Mouse (Mus musculus): ENCODE data around the gene Cd38. TPM values are rescaled to one million over a fixed set of nuclear protein-coding genes. Genes with fewer than 3 reads are reported as not detected.

Cd38 gene
- polyA plus RNA-seq, 1 experiment, result 0.40 TPM

- H3K4me3 ChIP-seq (ENCODE audit: control insufficient read depth, low read depth, low read length), result no peak overlapping the region
- H3K36me3 ChIP-seq (ENCODE audit: control insufficient read depth, insufficient read depth, low read length), result no peaks in the 10 kb centered on the region
- no peaks in the 10 kb centered on the region for H3K4me1 ChIP-seq (ENCODE audit: control insufficient read depth, insufficient read depth, low read length)
- TF ChIP-seq CTCF (IDR thresholded peaks at IDR 0.05; ENCODE audit: control insufficient read depth, insufficient read depth, insufficient replicate concordance, low read depth, low read length) (no peak), POLR2A (IDR thresholded peaks at IDR 0.05; ENCODE audit: control insufficient read depth, low read depth, low read length) (no peak)
- no peak overlapping the region for H3K27ac ChIP-seq (ENCODE audit: control insufficient read depth, insufficient read depth, low read depth, low read length)
- no peaks in the 10 kb centered on the region for H3K27me3 ChIP-seq (ENCODE audit: control insufficient read depth, insufficient read depth, low read length)
Observed at GRCm38 (mm10) chr5:43933269-43933668, 64.9 kb downstream of the Cd38 start.

- H3K27ac ChIP-seq (ENCODE audit: control insufficient read depth, insufficient read depth, low read depth, low read length), result no peak overlapping the region
- H3K36me3 ChIP-seq (ENCODE audit: control insufficient read depth, insufficient read depth, low read length), result no peaks in the 10 kb centered on the region
- H3K27me3 ChIP-seq (ENCODE audit: control insufficient read depth, insufficient read depth, low read length), result no peaks in the 10 kb centered on the region
- TF ChIP-seq CTCF (IDR thresholded peaks at IDR 0.05; ENCODE audit: control insufficient read depth, insufficient read depth, insufficient replicate concordance, low read depth, low read length), result no peak
- no peak for TF ChIP-seq POLR2A (IDR thresholded peaks at IDR 0.05; ENCODE audit: control insufficient read depth, low read depth, low read length)
- no peak overlapping the region for H3K4me3 ChIP-seq (ENCODE audit: control insufficient read depth, low read depth, low read length)
- peaks cover 3% of the 10 kb centered on the region for H3K4me1 ChIP-seq (ENCODE audit: control insufficient read depth, insufficient read depth, low read length)
Observed at GRCm38 (mm10) chr5:43947330-43947977, 79.1 kb downstream of the Cd38 start.

- no peak overlapping the region for H3K27ac ChIP-seq (ENCODE audit: control insufficient read depth, insufficient read depth, low read depth, low read length)
- TF ChIP-seq CTCF (IDR thresholded peaks at IDR 0.05; ENCODE audit: control insufficient read depth, insufficient read depth, insufficient replicate concordance, low read depth, low read length) (no peak), POLR2A (IDR thresholded peaks at IDR 0.05; ENCODE audit: control insufficient read depth, low read depth, low read length) (no peak)
- H3K36me3 ChIP-seq (ENCODE audit: control insufficient read depth, insufficient read depth, low read length), result no peaks in the 10 kb centered on the region
Observed at GRCm38 (mm10) chr5:43948111-43948743, 79.9 kb downstream of the Cd38 start.

GRCm38 (mm10) chr5:43948748-43949275, 80.5 kb downstream of the Cd38 start:
- H3K27ac ChIP-seq (ENCODE audit: control insufficient read depth, insufficient read depth, low read depth, low read length), result no peak overlapping the region
- H3K4me3 ChIP-seq (ENCODE audit: control insufficient read depth, low read depth, low read length), result no peak overlapping the region
- TF ChIP-seq CTCF (IDR thresholded peaks at IDR 0.05; ENCODE audit: control insufficient read depth, insufficient read depth, insufficient replicate concordance, low read depth, low read length) (no peak), POLR2A (IDR thresholded peaks at IDR 0.05; ENCODE audit: control insufficient read depth, low read depth, low read length) (no peak)
- H3K27me3 ChIP-seq (ENCODE audit: control insufficient read depth, insufficient read depth, low read length), result no peaks in the 10 kb centered on the region
- no peaks in the 10 kb centered on the region for H3K36me3 ChIP-seq (ENCODE audit: control insufficient read depth, insufficient read depth, low read length)
- H3K4me1 ChIP-seq (ENCODE audit: control insufficient read depth, insufficient read depth, low read length), result peaks cover 3% of the 10 kb centered on the region

More at GRCm38 (mm10) chr5:43948111-43948743, 79.9 kb downstream of the Cd38 start:
- Histone ChIP-seq H3K4me3 (ENCODE audit: control insufficient read depth, low read depth, low read length) (no peak overlapping the region), H3K4me1 (ENCODE audit: control insufficient read depth, insufficient read depth, low read length) (peaks cover 3% of the 10 kb centered on the region), H3K27me3 (ENCODE audit: control insufficient read depth, insufficient read depth, low read length) (no peaks in the 10 kb centered on the region)

GRCm38 (mm10) chr5:43953241-43953640, 84.9 kb downstream of the Cd38 start:
- TF ChIP-seq POLR2A (IDR thresholded peaks at IDR 0.05; ENCODE audit: control insufficient read depth, low read depth, low read length), result no peak
- TF ChIP-seq CTCF (IDR thresholded peaks at IDR 0.05; ENCODE audit: control insufficient read depth, insufficient read depth, insufficient replicate concordance, low read depth, low read length), result no peak
- H3K27me3 ChIP-seq (ENCODE audit: control insufficient read depth, insufficient read depth, low read length), result no peaks in the 10 kb centered on the region
- H3K27ac ChIP-seq (ENCODE audit: control insufficient read depth, insufficient read depth, low read depth, low read length), result no peak overlapping the region
- no peak overlapping the region for H3K4me3 ChIP-seq (ENCODE audit: control insufficient read depth, low read depth, low read length)
- H3K36me3 ChIP-seq (ENCODE audit: control insufficient read depth, insufficient read depth, low read length), result no peaks in the 10 kb centered on the region
- peaks cover 3% of the 10 kb centered on the region for H3K4me1 ChIP-seq (ENCODE audit: control insufficient read depth, insufficient read depth, low read length)

GRCm38 (mm10) chr5:43959884-43960440, 91.6 kb downstream of the Cd38 start:
- TF ChIP-seq POLR2A (IDR thresholded peaks at IDR 0.05; ENCODE audit: control insufficient read depth, low read depth, low read length), result no peak
- TF ChIP-seq CTCF (IDR thresholded peaks at IDR 0.05; ENCODE audit: control insufficient read depth, insufficient read depth, insufficient replicate concordance, low read depth, low read length), result no peak

GRCm38 (mm10) chr5:43961056-43961455, 92.7 kb downstream of the Cd38 start:
- no peaks in the 10 kb centered on the region for H3K4me1 ChIP-seq (ENCODE audit: control insufficient read depth, insufficient read depth, low read length)
- no peak overlapping the region for H3K27ac ChIP-seq (ENCODE audit: control insufficient read depth, insufficient read depth, low read depth, low read length)
- H3K36me3 ChIP-seq (ENCODE audit: control insufficient read depth, insufficient read depth, low read length), result no peaks in the 10 kb centered on the region
- no peak overlapping the region for H3K4me3 ChIP-seq (ENCODE audit: control insufficient read depth, low read depth, low read length)
- no peaks in the 10 kb centered on the region for H3K27me3 ChIP-seq (ENCODE audit: control insufficient read depth, insufficient read depth, low read length)
- TF ChIP-seq CTCF (IDR thresholded peaks at IDR 0.05; ENCODE audit: control insufficient read depth, insufficient read depth, insufficient replicate concordance, low read depth, low read length), result no peak
- no peak for TF ChIP-seq POLR2A (IDR thresholded peaks at IDR 0.05; ENCODE audit: control insufficient read depth, low read depth, low read length)

More at GRCm38 (mm10) chr5:43959884-43960440, 91.6 kb downstream of the Cd38 start:
- Histone ChIP-seq H3K27ac (ENCODE audit: control insufficient read depth, insufficient read depth, low read depth, low read length) (no peak overlapping the region), H3K27me3 (ENCODE audit: control insufficient read depth, insufficient read depth, low read length) (no peaks in the 10 kb centered on the region), H3K4me1 (ENCODE audit: control insufficient read depth, insufficient read depth, low read length) (no peaks in the 10 kb centered on the region), H3K36me3 (ENCODE audit: control insufficient read depth, insufficient read depth, low read length) (no peaks in the 10 kb centered on the region), H3K4me3 (ENCODE audit: control insufficient read depth, low read depth, low read length) (no peak overlapping the region)

Other genes with a start within 250 kb of the Cd38 start
- 0.64 and 0.69 TPM in 2 replicates for gene Cc2d2a, start 206.2 kb upstream of the Cd38 start, polyA plus RNA-seq (2012; rRNA removed)
- gene Bst1, start 49.7 kb upstream of the Cd38 start, polyA plus RNA-seq (2012; rRNA removed), result 0.04 and 0.38 TPM in 2 replicates
- 33.9 and 42.0 TPM in 2 replicates for gene Fbxl5, start 46.9 kb upstream of the Cd38 start, polyA plus RNA-seq (2012; rRNA removed)
- 2.0 and 2.4 TPM in 2 replicates for gene Gm7879, start 44.6 kb downstream of the Cd38 start, polyA plus RNA-seq (2012; rRNA removed)
- not detected in 2 replicates for gene Fgfbp1, start 113.2 kb downstream of the Cd38 start, polyA plus RNA-seq (2012; rRNA removed)
- gene Prom1, start 233.5 kb downstream of the Cd38 start, polyA plus RNA-seq (2012; rRNA removed), result 61.7 and 61.8 TPM in 2 replicates

All from testis, adult 2 months (tissue).